Mouse (Mus musculus): Measurements from ENCODE around the gene Dennd4b.
"Not testable (repeated sequence)": the region's sequence is repeated elsewhere in the genome, so short reads cannot be mapped to it uniquely, and the experiment has no call there.

Gene Dennd4b
- long read RNA-seq, experiment 1, partial matches to known transcripts, result 1 of 2 reads
- long read RNA-seq, experiment 1, other reads (novel, unspliced or antisense), result 1 of 2 reads
- long read RNA-seq, experiment 2, result 0 reads

GRCm38 (mm10) chr3:90265034-90265931 lies at the start of gene Dennd4b:
Gene Dennd4b (plus strand): TSS chr3:90265185.
- intact Hi-C loops (cut with DNase I), result loop anchor here (2.0 kb wide), 1 partner anchor 108 kb away; no protein-coding TSS in a partner anchor

- intact Hi-C loops (cut with DNase I), result no loop called here
These were observed 49.1 kb upstream of the Dennd4b start for GRCm38 (mm10) chr3:90215825-90216380.

- intact Hi-C loops (cut with DNase I), result loop anchor here (5.0 kb wide), 1 partner anchor 152 kb away; no protein-coding TSS in a partner anchor
These were observed 44.9 kb upstream of the Dennd4b start for GRCm38 (mm10) chr3:90220088-90220487.

DNA sequence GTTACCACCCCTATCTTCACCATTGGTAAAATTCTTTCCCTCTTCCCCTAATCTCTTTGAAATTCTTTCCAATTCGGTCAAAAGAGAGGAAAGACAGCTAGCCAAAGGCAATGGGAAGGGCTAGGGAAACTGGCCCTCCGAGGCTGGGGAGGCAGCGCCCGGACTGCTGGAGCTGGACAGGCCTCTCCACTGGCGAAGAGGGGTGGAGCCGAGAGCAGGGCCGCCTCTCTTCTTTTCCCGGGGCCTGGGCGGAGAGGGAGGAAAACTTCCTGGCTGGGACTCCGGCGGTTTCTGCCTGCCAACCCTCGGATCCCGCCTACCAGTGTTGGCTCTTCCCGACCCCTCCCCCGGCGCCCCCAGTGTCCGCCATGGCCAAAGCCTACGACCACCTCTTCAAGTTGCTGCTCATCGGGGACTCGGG lies 44.4 kb upstream of the Dennd4b start:
- intact Hi-C loops (cut with DNase I), result loop anchor here (5.0 kb wide), 1 partner anchor 152 kb away; no protein-coding TSS in a partner anchor

- intact Hi-C loops (cut with DNase I), result loop anchor here (5.0 kb wide), 1 partner anchor 151 kb away; no protein-coding TSS in a partner anchor
These were observed 43.9 kb upstream of the Dennd4b start for GRCm38 (mm10) chr3:90221123-90221522.

DNA sequence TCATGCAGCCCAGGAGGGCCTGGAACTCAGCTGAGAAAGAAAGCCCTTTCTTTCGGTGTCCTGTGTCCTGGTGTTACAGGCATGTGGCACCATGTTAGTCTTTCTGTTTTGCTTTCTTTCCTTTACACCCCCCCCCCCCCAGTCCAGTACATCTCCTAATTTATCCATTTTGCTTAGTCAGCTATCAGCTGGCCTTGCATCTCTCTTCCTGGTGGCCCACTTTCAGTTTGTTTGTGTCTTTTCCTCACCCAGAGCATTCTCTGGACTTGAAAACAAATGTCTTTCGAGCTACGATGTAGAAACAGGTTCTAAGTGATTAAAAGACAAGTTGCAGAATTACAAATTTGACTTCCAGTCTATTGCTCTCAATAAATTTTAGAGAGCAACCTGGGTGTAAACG lies 42.5 kb upstream of the Dennd4b start:
- intact Hi-C loops (cut with DNase I), result loop anchor here (5.0 kb wide), 1 partner anchor 150 kb away; no protein-coding TSS in a partner anchor

DNA sequence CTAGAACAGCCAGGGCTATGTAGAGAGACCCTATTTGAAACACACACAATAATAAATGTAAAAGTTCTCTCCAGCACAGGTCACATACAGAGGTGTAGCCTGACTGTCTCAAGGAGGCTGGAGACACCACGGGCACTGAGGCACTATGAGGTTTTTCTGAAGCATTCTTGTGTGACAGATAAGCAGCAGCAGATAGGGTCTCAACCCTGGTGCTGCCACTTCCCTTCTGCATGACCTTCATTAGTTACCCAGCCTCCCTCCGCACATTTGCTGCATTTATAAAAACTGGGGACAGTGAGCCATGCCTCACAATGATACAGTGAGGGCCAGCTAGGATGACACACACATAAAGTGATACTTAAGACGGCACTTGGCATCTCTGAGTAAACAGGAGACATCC lies 42.0 kb upstream of the Dennd4b start:
- intact Hi-C loops (cut with DNase I), result loop anchor here (5.0 kb wide), 1 partner anchor 149 kb away; no protein-coding TSS in a partner anchor

- intact Hi-C loops (cut with DNase I), result loop anchor here (5.0 kb wide), 1 partner anchor 148 kb away; no protein-coding TSS in a partner anchor
These were observed 40.7 kb upstream of the Dennd4b start for GRCm38 (mm10) chr3:90224331-90224730.

GRCm38 (mm10) chr3:90231075-90231474 lies 33.9 kb upstream of the Dennd4b start:
- intact Hi-C loops (cut with DNase I), result no loop called here

DNA sequence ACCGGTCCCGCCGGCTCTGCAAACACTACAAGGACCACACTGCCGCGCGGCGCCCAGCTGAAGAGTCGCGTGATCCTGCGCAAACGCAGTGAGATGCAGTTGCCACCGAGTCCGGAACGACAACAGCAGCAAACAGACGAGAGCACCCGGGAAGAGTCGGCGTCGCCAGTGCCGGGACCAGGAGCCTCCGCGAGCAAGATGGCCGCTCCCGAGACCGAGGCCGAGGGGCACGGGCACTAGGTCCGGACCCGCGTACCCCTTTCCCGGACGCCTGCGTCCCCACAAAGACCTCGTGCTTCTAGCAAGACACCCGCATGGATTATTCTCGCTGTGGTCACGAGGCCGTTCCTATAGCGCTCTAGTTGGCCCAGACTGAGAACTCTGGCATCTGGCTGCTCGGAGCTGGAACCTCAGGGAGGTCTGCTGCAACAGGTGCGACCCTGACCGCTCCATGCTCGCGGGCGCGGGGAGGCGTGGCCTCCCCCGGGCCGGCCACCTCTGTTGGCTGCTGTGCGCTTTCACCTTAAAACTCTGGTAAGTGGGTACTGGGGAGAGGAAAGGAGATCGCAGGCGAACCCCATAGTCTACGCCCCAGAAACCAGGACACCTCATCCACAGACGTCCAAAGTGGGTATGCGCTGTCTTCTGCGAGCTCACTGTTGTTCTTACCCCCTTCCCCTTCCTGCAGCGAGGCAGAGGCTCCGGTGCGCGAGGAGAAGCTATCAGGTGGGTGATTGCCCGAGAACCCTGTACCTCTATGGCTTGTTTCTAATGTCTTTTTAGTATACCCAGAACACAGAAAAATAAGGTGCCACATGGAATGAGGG lies 33.3 kb upstream of the Dennd4b start, which contains the start of gene Jtb:
Gene Jtb (plus strand): TSS at position 91 of the 827 bp plus-strand sequence.
- intact Hi-C loops (cut with DNase I), result no loop called here

DNA sequence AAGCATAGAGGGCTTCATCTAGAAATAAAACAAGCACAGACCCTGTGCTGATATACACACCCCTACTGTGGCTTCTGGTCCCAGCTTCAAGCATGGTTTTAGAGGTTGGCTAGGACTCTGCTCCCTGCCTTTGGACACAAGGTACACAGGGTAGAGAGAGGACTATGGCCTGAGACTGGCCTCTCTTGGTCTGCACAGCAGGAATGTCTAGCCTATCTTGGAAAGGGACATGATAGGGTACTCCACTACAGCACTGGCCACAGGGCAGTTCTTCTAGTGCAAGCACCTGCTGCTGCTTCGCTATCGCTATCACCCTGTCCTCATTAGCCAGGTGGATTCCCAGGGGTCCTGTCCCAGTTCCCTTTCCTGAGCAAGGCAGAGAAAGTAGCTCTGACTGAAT lies 23.7 kb upstream of the Dennd4b start:
- intact Hi-C loops (cut with DNase I), result no loop called here

DNA sequence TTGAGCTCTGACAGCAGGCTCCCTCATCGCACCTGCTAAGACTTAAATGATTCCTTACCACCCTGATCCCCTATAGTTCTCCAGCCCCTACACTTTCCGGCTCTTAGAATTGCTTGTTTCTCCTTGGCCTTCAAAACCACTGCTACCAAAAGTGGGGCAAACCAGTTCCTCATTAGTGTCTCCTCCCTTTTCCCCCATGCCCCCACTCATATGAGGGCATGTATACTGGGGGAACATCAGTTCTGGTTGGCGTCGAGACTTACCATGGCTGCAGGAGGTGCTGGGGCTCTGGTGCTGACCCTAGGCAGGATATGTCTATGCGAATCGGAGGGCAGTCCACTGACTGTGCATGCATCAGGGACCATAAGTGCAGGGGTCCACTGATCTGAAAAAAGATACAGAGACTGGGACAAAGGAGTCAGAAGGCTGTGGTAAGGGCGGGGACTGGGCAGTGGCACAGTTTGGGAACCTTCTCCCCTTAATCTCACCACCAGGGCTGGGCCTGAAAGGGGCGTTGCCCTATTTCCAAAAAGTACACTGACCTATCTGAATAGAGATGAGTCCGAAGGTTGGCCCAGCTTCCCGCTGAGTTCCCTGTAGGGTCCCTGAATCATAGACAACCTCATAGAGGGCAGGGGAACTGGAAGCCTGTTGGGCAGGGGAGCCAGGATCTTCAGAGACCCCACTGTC lies 23.2 kb upstream of the Dennd4b start:
- intact Hi-C loops (cut with DNase I), result no loop called here

DNA sequence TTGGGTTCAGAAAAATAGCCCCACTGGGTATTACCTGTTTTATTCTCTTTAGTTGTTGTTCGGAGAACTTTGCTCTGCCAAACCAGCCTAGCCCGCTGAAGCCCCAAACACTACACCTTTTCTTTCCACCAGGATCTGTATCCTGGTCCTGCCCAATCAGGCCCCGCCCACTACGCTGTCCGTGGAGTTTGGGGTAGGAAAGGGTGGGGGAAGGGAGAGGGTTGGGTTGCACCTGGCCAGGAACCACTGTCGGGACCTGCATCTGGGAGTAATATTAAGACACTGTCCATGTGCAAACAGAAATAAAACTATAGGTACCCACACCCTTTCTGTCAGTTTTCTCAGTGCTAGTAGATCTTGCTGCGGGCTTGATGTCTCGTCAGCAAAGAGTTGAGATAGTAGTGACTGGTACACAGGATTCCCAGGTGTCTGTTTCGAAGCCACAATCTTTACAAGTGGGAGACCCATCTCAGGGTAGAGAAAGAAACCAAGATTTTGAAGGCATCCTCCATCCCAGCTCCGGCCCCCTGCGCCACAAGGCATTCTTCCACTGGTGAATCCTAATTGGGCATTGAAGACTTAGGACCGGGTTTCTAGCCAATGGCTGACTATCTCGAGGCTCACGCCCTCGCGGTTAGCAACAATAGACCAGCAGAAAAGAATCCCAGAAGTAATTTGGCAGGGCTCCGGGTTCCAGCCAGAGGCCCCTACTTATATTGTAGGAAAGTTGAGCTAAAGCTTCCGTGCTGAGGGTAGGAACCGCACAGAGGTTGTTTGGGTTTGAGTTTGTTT lies 21.8 kb upstream of the Dennd4b start, which contains the start of gene Creb3l4:
Gene Creb3l4 (minus strand): TSS at position 529 of the 792 bp plus-strand sequence.
- intact Hi-C loops (cut with DNase I), result no loop called here

DNA sequence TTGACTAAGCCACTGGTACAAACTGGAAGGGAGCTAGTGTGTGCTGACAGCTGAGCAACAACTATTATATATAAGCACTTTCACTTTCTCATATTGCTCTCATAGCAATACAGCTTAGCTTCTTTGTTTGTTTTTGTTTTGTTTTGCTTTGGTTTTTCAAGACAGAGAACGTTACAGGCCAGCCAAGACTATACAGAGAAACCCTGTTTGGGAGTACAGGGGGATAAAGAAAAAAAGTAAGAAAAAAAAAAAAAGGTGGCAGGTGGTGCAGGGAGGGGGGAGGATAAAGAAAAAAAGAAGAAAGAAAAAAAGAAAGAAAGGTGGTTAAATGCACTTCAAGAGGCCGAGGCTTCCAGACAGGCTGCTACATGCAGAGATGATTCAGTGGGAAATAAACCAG lies 19.6 kb upstream of the Dennd4b start:
- intact Hi-C loops (cut with DNase I), result no loop called here

GRCm38 (mm10) chr3:90247630-90247959 lies 17.4 kb upstream of the Dennd4b start:
- intact Hi-C loops (cut with DNase I), result no loop called here

DNA sequence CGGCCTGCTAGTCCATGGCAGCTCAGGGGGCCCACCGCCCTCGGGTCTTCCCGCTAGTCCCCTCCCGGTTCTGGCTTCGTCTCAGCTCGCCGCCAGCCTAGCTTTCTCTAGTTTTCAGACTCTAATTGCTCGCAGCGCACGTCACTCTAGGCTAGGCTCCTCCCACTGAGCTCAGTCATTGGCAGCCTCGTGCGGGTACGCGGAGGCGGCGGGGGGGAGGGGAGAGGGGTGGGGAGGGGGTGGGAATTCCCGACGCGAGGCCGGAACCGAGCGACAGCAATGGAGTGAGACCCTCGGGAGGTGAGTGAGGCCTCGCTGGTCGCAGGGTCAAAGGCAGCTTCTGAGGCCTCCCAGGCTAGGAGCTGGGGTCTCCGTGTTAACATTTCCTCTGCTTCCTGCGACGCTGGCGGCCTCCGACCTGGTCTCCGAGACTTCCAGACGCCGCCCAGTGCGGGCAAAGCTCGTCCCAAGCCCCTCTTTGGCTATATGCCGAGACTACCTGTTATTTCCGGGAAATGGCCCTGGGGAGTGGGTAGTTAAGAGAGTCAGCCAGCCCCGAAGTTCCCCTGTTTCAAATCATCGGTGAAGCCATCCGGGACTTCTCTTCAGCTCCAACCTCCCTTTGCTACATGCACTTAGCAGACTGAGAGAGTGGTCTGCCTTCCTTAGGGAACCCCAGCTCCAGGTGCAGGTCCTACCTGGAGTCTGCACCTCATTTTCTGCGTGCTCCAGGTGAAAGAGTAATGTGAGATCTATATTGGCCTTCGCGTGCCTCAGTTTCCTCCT lies 16.8 kb upstream of the Dennd4b start, which contains the start of gene Slc39a1:
Gene Slc39a1 (plus strand): TSS at position 213 of the 786 bp plus-strand sequence.
- intact Hi-C loops (cut with DNase I), result no loop called here

- intact Hi-C loops (cut with DNase I), result no loop called here
These were observed 16.3 kb upstream of the Dennd4b start for GRCm38 (mm10) chr3:90248746-90249100.

DNA sequence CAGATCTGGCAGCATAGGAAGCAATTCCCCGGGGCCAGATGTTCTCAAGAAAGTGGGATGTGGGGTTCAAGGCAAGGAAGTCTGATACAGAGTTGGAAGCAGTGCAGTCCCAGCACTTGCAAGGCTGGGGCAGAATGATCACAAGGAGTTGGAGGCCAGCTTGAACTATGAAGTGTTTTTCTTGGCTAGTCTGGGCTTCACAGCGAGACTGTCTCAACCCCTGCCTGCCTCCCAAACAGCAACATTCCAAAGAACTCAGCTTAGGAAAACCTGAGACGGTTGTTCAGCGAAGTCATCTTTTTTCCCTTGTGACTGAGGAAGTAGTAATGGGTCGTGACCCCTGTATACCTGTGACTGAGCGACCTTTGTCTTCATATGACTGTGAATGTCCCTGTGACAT lies 14.2 kb upstream of the Dennd4b start:
- intact Hi-C loops (cut with DNase I), result no loop called here

DNA sequence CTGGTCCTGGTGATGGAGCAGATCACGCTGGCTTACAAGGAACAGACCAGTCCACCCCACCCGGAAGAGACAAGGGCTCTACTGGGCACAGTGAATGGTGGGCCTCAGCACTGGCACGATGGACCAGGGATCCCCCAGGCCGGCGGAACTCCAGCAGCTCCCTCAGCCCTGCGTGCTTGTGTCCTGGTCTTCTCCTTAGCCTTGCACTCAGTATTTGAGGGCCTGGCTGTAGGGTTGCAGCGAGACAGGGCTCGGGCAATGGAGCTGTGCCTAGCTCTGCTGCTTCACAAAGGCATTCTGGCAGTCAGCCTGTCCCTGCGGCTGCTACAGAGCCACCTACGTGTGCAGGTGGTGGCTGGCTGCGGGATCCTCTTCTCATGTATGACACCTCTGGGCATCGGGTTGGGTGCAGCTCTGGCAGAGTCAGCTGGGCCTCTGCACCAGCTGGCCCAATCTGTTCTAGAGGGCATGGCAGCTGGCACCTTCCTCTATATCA lies 13.2 kb upstream of the Dennd4b start:
- intact Hi-C loops (cut with DNase I), result not testable (repeated sequence)
